Comparison of ENCODE assay signal across 13 mouse cellular contexts in the genomic region with DNA sequence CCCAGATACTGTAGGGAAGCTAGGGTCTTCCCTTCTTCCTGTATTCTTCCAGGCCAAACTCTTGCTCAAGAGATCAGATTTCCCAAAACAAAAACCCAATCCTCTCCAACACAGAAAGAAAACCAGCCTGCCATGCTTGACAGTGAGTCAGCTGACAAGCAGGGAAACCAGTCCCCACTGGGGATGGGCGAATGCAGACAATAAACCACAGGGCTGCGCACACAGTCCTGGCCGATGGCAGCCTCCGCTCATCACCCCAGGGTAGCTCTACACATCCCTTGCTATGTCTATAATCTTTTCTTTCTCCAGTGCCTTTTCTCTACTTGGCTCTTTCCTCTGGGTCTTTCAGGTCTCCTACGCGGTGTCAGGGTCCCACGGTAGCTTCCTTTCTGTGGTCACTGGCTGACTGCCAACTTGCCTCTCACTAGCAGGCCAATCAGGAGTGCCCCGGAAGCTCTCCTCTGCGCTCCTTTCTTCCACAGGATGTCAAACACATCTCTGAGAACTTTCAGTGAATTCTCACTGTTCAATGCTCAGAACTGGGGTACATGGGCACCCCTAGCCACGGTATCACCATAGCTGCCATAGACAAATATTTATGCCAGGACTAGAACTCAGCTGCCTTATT. TPM values are rescaled to one million over a fixed set of nuclear protein-coding genes. Genes with fewer than 3 reads are reported as not detected.
DNase-seq lines count a peak whose midpoint lies in the region; ATAC-seq and TF ChIP-seq lines count a peak whose summit lies in the region.
"Had no signal": no experiment of that assay in that cellular context is flagged by ENCODE, and none has a peak within 500 bp of the region (broad histone marks: within the 10 kb centered on the region; RNA-seq: fewer than 3 reads in every experiment).

No protein-coding gene starts in this region.

- intact Hi-C loops in gastrocnemius, postnatal 14 days (cut with DNase I; ENCODE audit: low total_unique reads): no loop called here

- DNase-seq in kidney, postnatal 14 days: no peak
- peak; percentile 93 for DNase-seq in CD4-positive, CD25-positive, alpha-beta regulatory T cell, adult 2 months (ENCODE audit: low read depth, low spot score)
- peak; percentile 53 for DNase-seq in brain, embryonic 14.5 days (ENCODE audit: low read depth)
- DNase-seq in left cerebral cortex, adult 18-20 months (ENCODE audit: low spot score in 2 of 2): no peak
- DNase-seq in embryo, embryonic 11 days: no peak
- no peak for DNase-seq in gastrocnemius, postnatal 14 days
- DNase-seq: kidney, adult 18-20 months; right cerebral cortex, postnatal 4 days had no signal

- TF ChIP-seq POLR2A in brain, embryonic 14.5 days (IDR thresholded peaks at IDR 0.05; ENCODE audit: borderline replicate concordance, extremely low read depth, insufficient read depth, insufficient read length, poor library complexity, severe bottlenecking): no peak

- ATAC-seq in kidney, embryonic 15.5 days (replicated peaks; ENCODE audit: low FRiP score): no peak
- ATAC-seq in neutrophil, adult 5-6 weeks (ENCODE audit: extremely low read depth, insufficient number of reproducible peaks, low FRiP score, poor library complexity, severe bottlenecking): peak; percentile 54
- ATAC-seq: midbrain, embryonic 15.5 days had no signal

- peaks cover 11% of the 10 kb centered on the region for H3K4me1 ChIP-seq in kidney, embryonic 15.5 days
- H3K4me1 ChIP-seq: limb, embryonic 10.5 days; midbrain, embryonic 15.5 days had no signal

- WGBS in kidney, embryonic 15.5 days: 55% methylated on average over 10 of the region's 10 CpGs

- no peak overlapping the region for H3K9ac ChIP-seq in kidney, embryonic 15.5 days
- H3K9ac ChIP-seq: midbrain, embryonic 15.5 days had no signal

- no peaks in the 10 kb centered on the region for H3K36me3 ChIP-seq in kidney, embryonic 15.5 days
- H3K36me3 ChIP-seq: heart, embryonic 10.5 days; limb, embryonic 10.5 days; midbrain, embryonic 15.5 days had no signal

- H3K9me3 ChIP-seq in kidney, embryonic 15.5 days (replicated peaks): no peaks in the 10 kb centered on the region
- H3K9me3 ChIP-seq: heart, embryonic 10.5 days; limb, embryonic 10.5 days; midbrain, embryonic 15.5 days had no signal

- TF ChIP-seq CTCF in brain, embryonic 14.5 days (IDR thresholded peaks at IDR 0.05; ENCODE audit: borderline replicate concordance, extremely low read depth, insufficient read depth, insufficient read length): no peak

- H3K4me3 ChIP-seq in kidney, embryonic 15.5 days (replicated peaks): no peak overlapping the region
- H3K4me3 ChIP-seq: heart, embryonic 10.5 days; limb, embryonic 10.5 days; midbrain, embryonic 15.5 days had no signal

- H3K4me2 ChIP-seq in kidney, embryonic 15.5 days: no peak overlapping the region
- H3K4me2 ChIP-seq: midbrain, embryonic 15.5 days had no signal

- H3K27ac ChIP-seq in kidney, embryonic 15.5 days: peak overlapping the region; percentile 45; the same call in 1 of the 2 replicates
- H3K27ac ChIP-seq: heart, embryonic 10.5 days; limb, embryonic 10.5 days; midbrain, embryonic 15.5 days had no signal

- H3K27me3 ChIP-seq in kidney, embryonic 15.5 days: 0 out of 2 replicates have a peak, but pooled peaks cover 2% of the 10 kb centered on the region
- H3K27me3 ChIP-seq: midbrain, embryonic 15.5 days had no signal

RNA-seq across cellular contexts. Expression of gene Gm17657, which starts 17.6 kb away (rescaled TPM):
- not detected in 2 replicates for polyA plus RNA-seq in kidney, embryonic 15.5 days (2015; fragmentation: Nextera tagmentation; extraction: Ambion mirVana)
- not detected in 2 replicates for polyA plus RNA-seq in brain, embryonic 14.5 days (2012; rRNA removed)
- total RNA-seq in neutrophil, adult 5-6 weeks (2017): not detected in 2 replicates
- not detected for total RNA-seq in left cerebral cortex, adult 18-20 months (2021)
- total RNA-seq in gastrocnemius, postnatal 14 days (2021): not detected
- polyA plus RNA-seq: heart, embryonic 10.5 days; limb, embryonic 10.5 days; midbrain, embryonic 15.5 days had no signal

RNA-seq across cellular contexts. Expression of gene Tbc1d22b, which starts 17.7 kb away (rescaled TPM):
- polyA plus RNA-seq in kidney, embryonic 15.5 days (2015; fragmentation: Nextera tagmentation; extraction: Ambion mirVana): 16.7 and 19.3 TPM in 2 replicates
- polyA plus RNA-seq in brain, embryonic 14.5 days (2012; rRNA removed): 29.2 and 40.6 TPM in 2 replicates
- 9.8 and 9.9 TPM in 2 replicates for total RNA-seq in neutrophil, adult 5-6 weeks (2017)
- total RNA-seq in left cerebral cortex, adult 18-20 months (2021): 10 to 100 TPM; 36.4 to 38.5 TPM
- 1 to 10 TPM; 8.0 to 8.2 TPM for total RNA-seq in gastrocnemius, postnatal 14 days (2021)

RNA-seq across cellular contexts. Expression of gene Tmem217, which starts 20.3 kb away (rescaled TPM):
- 0.80 and 1.2 TPM in 2 replicates for polyA plus RNA-seq in kidney, embryonic 15.5 days (2015; fragmentation: Nextera tagmentation; extraction: Ambion mirVana)
- 0.19 and 0.20 TPM in 2 replicates for polyA plus RNA-seq in brain, embryonic 14.5 days (2012; rRNA removed)
- total RNA-seq in neutrophil, adult 5-6 weeks (2017): not detected in 2 replicates
- not detected for total RNA-seq in left cerebral cortex, adult 18-20 months (2021)
- not detected for total RNA-seq in gastrocnemius, postnatal 14 days (2021)

RNA-seq across cellular contexts. Expression of gene Pim1, which starts 41.3 kb away (rescaled TPM):
- 17.8 and 17.9 TPM in 2 replicates for polyA plus RNA-seq in kidney, embryonic 15.5 days (2015; fragmentation: Nextera tagmentation; extraction: Ambion mirVana)
- 11.4 and 15.6 TPM in 2 replicates for polyA plus RNA-seq in brain, embryonic 14.5 days (2012; rRNA removed)
- 632 and 640 TPM in 2 replicates for total RNA-seq in neutrophil, adult 5-6 weeks (2017)
- total RNA-seq in left cerebral cortex, adult 18-20 months (2021): 10 to 100 TPM in 1 of 2 experiments, 1 to 10 TPM in 1; 6.9 to 16.9 TPM
- total RNA-seq in gastrocnemius, postnatal 14 days (2021): 10 to 100 TPM; 17.6 to 18.2 TPM

Comparison
In these comparisons a context has a peak if more than half of its experiments do, and no peak if none do; other contexts are left out.
1. DNase-seq: peak in CD4-positive, CD25-positive, alpha-beta regulatory T cell, adult 2 months (single experiment) and brain, embryonic 14.5 days (single experiment); none in kidney, postnatal 14 days (single experiment), left cerebral cortex, adult 18-20 months (0 of 2), embryo, embryonic 11 days (single experiment) and gastrocnemius, postnatal 14 days (single experiment).